ENCODE assay signal across 8 mouse cellular contexts in genomic region chr10:99266025-99266424, GRCm38 (mm10). TPM values are rescaled to one million over a fixed set of nuclear protein-coding genes. Genes with fewer than 3 reads are reported as not detected.
DNase-seq lines count a peak whose midpoint lies in the region; ATAC-seq and TF ChIP-seq lines count a peak whose summit lies in the region.

No protein-coding gene starts in this region.

- no peaks in the 10 kb centered on the region for H3K9me3 ChIP-seq in ES-E14 (ENCODE audit: control insufficient read depth, insufficient read depth, low read depth, low read length)
- no peaks in the 10 kb centered on the region for H3K9me3 ChIP-seq in forebrain, embryonic 12.5 days
- no peaks in the 10 kb centered on the region for H3K9me3 ChIP-seq in limb, embryonic 14.5 days (ENCODE audit: control insufficient read depth, low read length)

- peaks cover 4% of the 10 kb centered on the region; the same call in 1 of the 2 replicates for H3K36me3 ChIP-seq in kidney, adult 2 months (ENCODE audit: control insufficient read depth, insufficient read depth, low read length)
- peaks cover 7% of the 10 kb centered on the region for H3K36me3 ChIP-seq in ES-E14 (ENCODE audit: control insufficient read depth, insufficient read depth, low read length, poor library complexity, severe bottlenecking)
- H3K36me3 ChIP-seq in forebrain, embryonic 12.5 days (replicated peaks): no peaks in the 10 kb centered on the region
- H3K36me3 ChIP-seq in limb, embryonic 14.5 days (ENCODE audit: control insufficient read depth, insufficient read depth, low read length): peaks cover 8% of the 10 kb centered on the region

- TF ChIP-seq POLR2A in kidney, adult 2 months (IDR thresholded peaks at IDR 0.05; ENCODE audit: low read depth, low read length): no peak
- TF ChIP-seq POLR2A in limb, embryonic 14.5 days (IDR thresholded peaks at IDR 0.05; ENCODE audit: borderline replicate concordance, extremely low read depth, insufficient read depth, insufficient read length): no peak
- TF ChIP-seq POLR2A in olfactory bulb, adult 2 months (IDR thresholded peaks at IDR 0.05; ENCODE audit: insufficient read depth, low read depth, low read length): no peak

- peaks cover 14% of the 10 kb centered on the region for H3K4me1 ChIP-seq in kidney, adult 2 months (ENCODE audit: control insufficient read depth, insufficient read depth, low read length)
- peaks cover 0 to 20% of the 10 kb centered on the region in 2 experiments; a peak in 3 of 4 replicates for H3K4me1 ChIP-seq in ES-E14 (ENCODE audit: control insufficient read depth in 2 of 2, insufficient read depth in 2 of 2, low read length in 2 of 2, poor library complexity in 1 of 2)
- H3K4me1 ChIP-seq in forebrain, embryonic 12.5 days: peaks cover 73% of the 10 kb centered on the region
- peaks cover 47% of the 10 kb centered on the region for H3K4me1 ChIP-seq in limb, embryonic 14.5 days (ENCODE audit: control insufficient read depth, insufficient read depth, low read length)
- H3K4me1 ChIP-seq in olfactory bulb, adult 2 months (ENCODE audit: control insufficient read depth, insufficient read depth, low read length): peaks cover 38% of the 10 kb centered on the region

- H3K4me2 ChIP-seq in forebrain, embryonic 12.5 days: peak overlapping the region; percentile 85
- peak overlapping the region; percentile 94 for H3K4me2 ChIP-seq in limb, embryonic 14.5 days (replicated peaks; ENCODE audit: low read depth, low read length, severe bottlenecking)

- in situ Hi-C loops in ES-E14 (cut with MboI; ENCODE audit: low sequenced_read_pairs in 2 of 2, unreplicated experiment in 2 of 2): no loop called here

- WGBS in kidney, adult 2 months: 19% methylated on average over 14 of the region's 14 CpGs
- WGBS in forebrain, embryonic 12.5 days: 15% methylated on average over 14 of the region's 14 CpGs
- 8% methylated on average over 14 of the region's 14 CpGs for WGBS in limb, embryonic 14.5 days
- WGBS in olfactory bulb, adult 2 months: 44% methylated on average over 14 of the region's 14 CpGs

- H3K27ac ChIP-seq in kidney, adult 2 months (ENCODE audit: insufficient read depth, low read depth, low read length): peak overlapping the region; percentile 1; the same call in 1 of the 2 replicates
- H3K27ac ChIP-seq in ES-E14 (ENCODE audit: insufficient read depth, low read depth, low read length, poor library complexity, severe bottlenecking): no peak overlapping the region; the same call in 1 of the 2 replicates
- H3K27ac ChIP-seq in forebrain, embryonic 12.5 days: peak overlapping the region; percentile 95
- H3K27ac ChIP-seq in limb, embryonic 14.5 days (replicated peaks; ENCODE audit: low read depth, low read length): peak overlapping the region; percentile 96; the same call in 1 of the 2 replicates
- H3K27ac ChIP-seq in olfactory bulb, adult 2 months (ENCODE audit: insufficient read depth, low read depth, low read length): peak overlapping the region; percentile 18

- H3K4me3 ChIP-seq in kidney, adult 2 months (ENCODE audit: insufficient read depth, low read depth, low read length): peak overlapping the region; percentile 34
- H3K4me3 ChIP-seq in ES-E14 (ENCODE audit: insufficient read depth in 1 of 2, low read depth in 1 of 2, low read length in 2 of 2, poor library complexity in 1 of 2, severe bottlenecking in 1 of 2): peak overlapping the region; percentile 77 to 81
- peak overlapping the region; percentile 65 for H3K4me3 ChIP-seq in forebrain, embryonic 12.5 days (replicated peaks)
- peak overlapping the region; percentile 73 for H3K4me3 ChIP-seq in limb, embryonic 14.5 days (replicated peaks; ENCODE audit: low read length)
- H3K4me3 ChIP-seq in olfactory bulb, adult 2 months (ENCODE audit: insufficient read depth, low read depth, low read length): peak overlapping the region; percentile 33

- no peak for DNase-seq in kidney, adult 2 months
- no peak for DNase-seq in kidney, postnatal 14 days
- DNase-seq in ES-E14 (ENCODE audit: low read depth, low spot score): no peak
- no peak for DNase-seq in limb, embryonic 14.5 days (ENCODE audit: low spot score)
- no peak for DNase-seq in urinary bladder, postnatal 10 days (ENCODE audit: low spot score)

- no peak for TF ChIP-seq CTCF in kidney, adult 2 months (conservative IDR thresholded peaks at IDR 0.05; ENCODE audit: insufficient read depth, insufficient read length, low read depth, low read length)
- no peak for TF ChIP-seq CTCF in olfactory bulb, adult 2 months (IDR thresholded peaks at IDR 0.05; ENCODE audit: insufficient read depth, low read depth, low read length)

- H3K9ac ChIP-seq in ES-E14 (ENCODE audit: insufficient read depth, low read depth, low read length, poor library complexity, severe bottlenecking): peak overlapping the region; percentile 16; the same call in 1 of the 2 replicates
- H3K9ac ChIP-seq in forebrain, embryonic 12.5 days: peak overlapping the region; percentile 42; the same call in 1 of the 2 replicates
- peak overlapping the region; percentile 85 for H3K9ac ChIP-seq in limb, embryonic 14.5 days (ENCODE audit: low read depth, low read length, severe bottlenecking)

- H3K27me3 ChIP-seq in kidney, adult 2 months (replicated peaks; ENCODE audit: control insufficient read depth, insufficient read depth, low read length): no peaks in the 10 kb centered on the region
- peaks cover 22% of the 10 kb centered on the region for H3K27me3 ChIP-seq in forebrain, embryonic 12.5 days
- H3K27me3 ChIP-seq in limb, embryonic 14.5 days (ENCODE audit: control insufficient read depth, insufficient read depth, low read length): no peaks in the 10 kb centered on the region

- no peak for ATAC-seq in forebrain, embryonic 12.5 days (ENCODE audit: low FRiP score)
- no peak for ATAC-seq in limb, embryonic 14.5 days (ENCODE audit: low FRiP score, low read depth)
- no peak for ATAC-seq in monocyte, adult 5-6 weeks (replicated peaks; ENCODE audit: insufficient number of reproducible peaks, low FRiP score, low TSS enrichment, poor library complexity, severe bottlenecking)

TF ChIP-seq in ES-E14, 5 proteins besides CTCF, POLR2A, EP300 and RAD21:
- TF ChIP-seq ZNF384 (IDR thresholded peaks at IDR 0.05; ENCODE audit: low read depth, low read length): no peak
- no peak for TF ChIP-seq MAFK (IDR thresholded peaks at IDR 0.05; ENCODE audit: insufficient read depth, low read depth, low read length)
- no peak for TF ChIP-seq ZC3H11A (IDR thresholded peaks at IDR 0.05; ENCODE audit: borderline replicate concordance, low read depth, low read length)
- no peak for TF ChIP-seq HCFC1 (IDR thresholded peaks at IDR 0.05; ENCODE audit: borderline replicate concordance, insufficient read depth, low read length)
- no peak for TF ChIP-seq CHD2 (IDR thresholded peaks at IDR 0.05; ENCODE audit: low read depth, low read length)

RNA-seq across cellular contexts. Expression of gene Dusp6, which starts 3.0 kb away (rescaled TPM):
- polyA plus RNA-seq in kidney, adult 2 months (2012; rRNA removed): 46.6 and 50.5 TPM in 2 replicates
- total RNA-seq in ES-E14 (2012; rRNA removed): 44.7 and 83.0 TPM in 2 replicates
- polyA plus RNA-seq in forebrain, embryonic 12.5 days (2016; fragmentation: Nextera tagmentation; extraction: Ambion mirVana): 37.1 and 40.0 TPM in 2 replicates
- 60.2 and 78.3 TPM in 2 replicates for polyA plus RNA-seq in limb, embryonic 14.5 days (2012; rRNA removed)
- polyA plus RNA-seq in limb, embryonic 14.5 days (2014; fragmentation: Nextera tagmentation; extraction: Ambion mirVana): 64.7 and 67.7 TPM in 2 replicates
- polyA plus RNA-seq in olfactory bulb, adult 2 months (2012; ENCODE audit: insufficient read depth, insufficient read length, low replicate concordance, missing spikeins): not detected in 2 replicates
- total RNA-seq in monocyte, adult 5-6 weeks (2017): 114 to 201 TPM (median 184 TPM) in 3 replicates

Comparison
In these comparisons a context has a peak if more than half of its experiments do, and no peak if none do; other contexts are left out.
1. H3K9ac ChIP-seq: peak in every context shown above with its lines; median percentile 85 in limb, embryonic 14.5 days; 42 in forebrain, embryonic 12.5 days; 16 in ES-E14.